Mouse (Mus musculus): ENCODE results near the gene Edem2.

The Edem2 gene

DNA sequence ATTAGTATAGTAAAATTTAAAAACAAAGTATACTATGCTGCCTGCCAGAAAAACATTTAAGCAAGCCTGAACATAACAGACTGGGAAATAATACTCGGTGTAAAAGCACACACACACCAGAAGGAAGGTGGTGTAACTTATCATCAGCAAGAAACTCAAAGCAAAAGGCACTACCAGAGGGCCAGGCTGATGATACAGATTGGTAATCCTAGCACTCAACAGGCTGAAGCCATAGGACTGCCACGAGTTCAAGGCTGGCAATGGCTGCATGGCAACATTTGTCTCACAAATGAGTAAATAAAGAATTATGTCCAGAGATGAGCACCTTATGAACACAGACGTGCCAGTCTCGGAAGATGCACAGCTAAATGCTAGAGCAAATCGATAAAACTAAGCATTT, 45.5 kb downstream of the Edem2 start:
- no peak for DNase-seq

DNA sequence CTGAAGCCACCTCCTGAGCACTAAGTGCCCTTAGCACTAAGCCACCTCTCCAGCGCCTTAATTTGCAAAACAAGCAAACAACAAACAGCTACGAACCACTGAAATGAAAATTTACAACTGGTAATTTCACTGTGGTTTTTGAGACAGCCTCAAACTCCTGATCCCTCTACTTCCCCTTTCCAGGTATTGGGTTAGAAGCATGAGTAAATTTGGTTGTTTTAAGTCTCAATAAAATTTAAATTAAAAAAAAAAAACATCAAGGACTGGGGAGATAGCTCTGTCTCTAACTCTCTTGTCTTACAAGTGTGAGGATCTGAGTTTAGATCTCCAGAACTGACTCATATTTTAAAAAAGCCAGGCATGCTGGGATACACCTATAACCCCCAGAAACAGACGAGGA, 46.1 kb downstream of the Edem2 start:
- DNase-seq: no peak

DNA sequence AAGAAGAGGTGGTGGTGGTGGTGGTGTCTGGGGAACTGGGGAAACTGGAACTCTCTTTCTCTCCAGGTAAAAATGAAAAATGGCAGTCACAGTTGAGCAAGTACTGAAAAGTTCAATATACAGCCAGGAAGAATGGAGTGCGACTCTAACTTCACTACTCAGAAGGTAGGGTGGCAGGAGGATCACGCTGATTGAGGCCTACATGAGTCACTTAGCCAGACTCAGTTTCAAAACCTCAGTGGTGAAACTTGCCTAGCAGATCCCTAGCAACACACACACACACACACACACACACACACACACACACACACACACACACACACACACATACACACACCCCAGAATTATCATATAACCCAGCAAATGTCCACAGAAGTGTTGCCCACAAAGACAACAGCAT, 47.4 kb downstream of the Edem2 start:
- no peak for DNase-seq

DNA sequence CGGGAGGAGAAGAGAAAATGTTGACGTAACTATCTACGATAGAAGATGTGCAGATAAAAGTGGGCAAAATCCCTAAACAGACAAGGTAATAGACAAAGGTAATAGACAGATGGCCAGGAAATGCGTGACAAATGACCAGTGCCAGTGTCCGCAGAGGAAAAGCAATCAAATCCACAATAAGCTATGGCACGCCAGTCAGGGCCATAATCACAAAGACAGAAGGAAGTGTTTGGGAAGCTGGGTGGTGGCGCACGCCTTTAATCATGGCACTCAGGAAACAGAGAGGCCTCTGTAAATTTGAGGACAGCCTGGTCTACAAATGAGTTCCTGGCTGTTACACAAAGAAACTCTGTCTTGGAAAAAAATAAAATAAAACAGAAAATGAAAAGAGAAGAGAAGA, 48.1 kb downstream of the Edem2 start:
- no peak for DNase-seq

DNA sequence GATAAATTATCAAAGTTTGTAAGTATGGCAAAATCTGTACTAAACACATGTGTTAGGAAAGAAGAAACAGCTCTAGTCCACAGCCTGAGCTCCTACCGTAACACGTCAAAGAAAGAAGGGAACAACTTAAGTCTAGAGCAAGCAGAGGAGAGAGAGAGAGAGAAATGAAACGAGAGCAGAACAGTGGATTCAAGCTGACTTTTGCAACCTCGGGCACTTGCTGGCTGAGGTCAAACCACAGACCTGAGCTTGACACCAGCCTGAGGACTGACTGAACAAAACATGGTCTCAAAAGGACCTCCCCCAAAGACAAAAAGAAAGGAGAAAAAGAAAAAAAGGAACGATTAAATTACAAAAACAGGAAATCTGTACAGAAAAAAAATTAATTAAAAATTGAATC, 48.7 kb downstream of the Edem2 start:
- DNase-seq: no peak

DNA sequence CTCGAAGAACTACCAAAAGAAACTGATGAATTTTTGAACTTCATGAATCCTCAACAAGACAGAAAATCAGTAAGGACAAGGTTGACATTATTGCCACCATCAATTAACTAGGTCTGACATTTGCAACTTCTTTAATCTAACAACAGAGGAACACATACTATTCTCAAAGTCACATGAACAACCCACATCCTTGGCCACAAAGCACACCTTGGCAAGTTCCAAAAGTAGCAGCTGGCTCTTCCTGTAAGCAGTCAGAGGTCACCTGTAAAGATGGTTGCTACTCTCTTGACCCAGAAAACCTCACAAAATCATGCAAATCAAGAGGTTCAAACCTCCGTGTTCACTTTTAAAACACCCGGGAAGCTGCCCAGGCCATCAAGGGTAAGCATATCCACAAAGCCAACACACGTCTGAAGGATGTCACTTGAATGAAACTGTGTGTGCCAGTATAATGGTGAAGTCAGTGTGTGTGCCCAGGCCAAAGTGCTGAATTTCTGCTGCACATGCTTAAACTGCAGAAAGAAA, 49.6 kb downstream of the Edem2 start:
- no peak for DNase-seq

DNA sequence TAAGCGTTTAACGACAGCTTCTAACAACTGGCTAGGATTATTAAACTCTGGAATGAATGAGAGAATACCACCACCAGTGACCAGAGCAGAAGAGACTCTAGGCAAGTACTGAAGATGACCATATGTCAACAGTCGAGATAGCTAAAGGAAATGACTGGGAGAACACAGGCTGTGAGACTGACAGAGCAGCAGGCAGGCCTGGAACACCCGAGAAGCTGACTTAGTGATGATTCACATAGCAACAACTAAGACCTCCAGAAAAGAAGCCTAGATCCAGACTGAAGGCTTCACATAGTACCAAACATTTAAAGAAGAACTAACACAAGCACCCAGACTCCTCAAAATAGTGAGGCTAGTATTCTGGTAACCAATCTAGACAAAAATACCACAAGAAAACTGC, 54.2 kb downstream of the Edem2 start:
- no peak for DNase-seq

DNA sequence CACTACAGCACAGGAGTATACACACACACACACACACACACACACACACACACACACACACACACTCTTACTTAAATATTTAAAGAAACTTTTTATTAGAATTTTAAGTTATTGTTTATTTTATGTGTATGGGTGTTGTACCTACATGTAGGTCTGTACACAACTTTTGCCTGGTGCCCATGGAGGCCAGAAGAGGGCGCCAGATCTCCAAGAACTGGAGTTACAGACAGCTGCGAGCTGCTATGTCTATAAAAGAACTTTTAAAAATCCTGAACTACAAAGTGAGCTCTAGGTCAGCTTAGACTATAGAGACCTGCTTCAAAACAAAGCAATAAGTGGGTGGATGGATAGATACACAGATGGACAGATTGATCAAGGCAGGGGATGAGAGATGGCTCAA, 55.7 kb downstream of the Edem2 start:
- DNase-seq: peak; percentile 73

DNA sequence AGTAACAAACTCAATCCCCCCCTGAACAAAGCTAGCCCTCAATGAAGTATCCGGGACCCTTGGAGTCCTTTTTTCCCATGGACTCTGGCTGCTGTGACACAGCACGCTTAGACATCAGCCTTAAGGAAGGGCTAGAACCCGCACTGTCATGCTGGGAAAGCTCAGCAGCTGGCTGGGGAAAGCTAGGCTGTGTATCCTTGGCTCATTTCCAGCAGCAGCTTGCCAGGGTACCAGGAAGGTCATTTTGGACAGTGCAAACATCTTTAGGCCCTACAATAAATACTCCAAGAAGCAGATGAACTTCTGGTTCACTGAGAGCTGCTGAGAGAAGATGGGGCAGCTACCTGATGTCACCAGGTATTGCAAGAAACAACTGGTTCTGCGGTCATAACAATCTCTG, 58.0 kb downstream of the Edem2 start:
- no peak for DNase-seq

DNA sequence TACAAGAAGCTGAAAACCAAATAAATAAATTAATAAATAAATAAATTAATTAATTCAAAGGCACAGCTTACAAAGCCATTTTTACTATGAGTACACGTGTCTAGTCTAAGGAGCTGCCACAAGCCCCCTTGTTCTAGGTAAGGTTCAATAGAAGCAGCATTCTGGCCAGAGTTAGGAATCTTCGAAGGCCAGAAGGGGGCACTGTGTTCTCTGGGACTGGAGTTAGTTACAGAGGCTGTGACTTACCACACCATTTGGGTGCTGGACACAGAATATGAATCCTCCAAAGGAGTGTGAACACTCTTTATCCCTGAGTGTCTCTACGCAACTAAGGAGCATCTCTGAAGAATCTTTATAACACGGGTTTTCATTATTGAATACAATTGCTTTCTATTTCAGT, 60.8 kb downstream of the Edem2 start:
- DNase-seq: peak; percentile 53

DNA sequence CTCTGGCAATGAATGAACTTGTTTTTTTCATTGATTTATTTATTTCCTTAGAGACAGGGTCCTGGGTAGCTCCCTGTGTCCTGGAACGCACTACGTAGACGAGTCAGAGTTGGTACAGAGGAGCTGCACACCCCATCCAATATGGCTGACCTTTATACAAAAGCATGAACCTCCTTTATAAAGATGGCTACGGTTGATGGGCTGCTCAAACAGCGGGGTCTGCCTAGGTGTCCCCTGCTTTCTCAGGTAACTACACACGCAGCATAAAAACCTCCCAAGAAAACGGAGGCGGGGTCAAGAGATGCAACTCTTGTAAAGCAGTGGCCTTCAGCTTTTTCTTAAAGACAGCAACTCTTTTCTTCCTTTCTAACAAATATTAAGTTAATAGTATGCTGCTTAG, 61.4 kb downstream of the Edem2 start:
- DNase-seq: no peak

DNA sequence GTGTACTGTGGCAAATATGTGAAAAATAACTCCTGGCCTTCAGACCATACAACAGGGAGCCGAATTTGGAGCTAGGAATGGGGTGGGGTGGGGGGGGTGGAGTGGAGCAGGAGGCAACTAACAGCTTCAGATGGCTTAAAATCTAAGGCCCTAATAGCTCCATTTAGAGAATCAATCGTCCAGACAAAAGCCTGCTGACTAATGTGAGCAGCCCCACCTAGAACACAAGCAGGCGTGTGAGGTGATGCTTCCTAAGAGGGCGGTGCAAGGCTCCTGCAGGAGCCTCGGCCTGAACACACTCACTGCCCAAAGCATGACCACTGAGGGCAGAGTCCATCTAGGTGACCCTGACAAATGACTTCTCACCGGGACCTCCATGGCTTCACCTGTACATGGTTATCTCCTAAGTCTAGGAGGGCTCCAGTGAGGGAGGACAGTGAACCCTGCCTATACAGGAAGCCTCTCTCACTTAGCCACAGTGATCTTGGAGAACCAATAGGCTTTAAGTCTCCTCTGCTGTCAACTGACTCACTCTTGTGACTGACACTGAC, 65.3 kb downstream of the Edem2 start:
- no peak for DNase-seq

DNA sequence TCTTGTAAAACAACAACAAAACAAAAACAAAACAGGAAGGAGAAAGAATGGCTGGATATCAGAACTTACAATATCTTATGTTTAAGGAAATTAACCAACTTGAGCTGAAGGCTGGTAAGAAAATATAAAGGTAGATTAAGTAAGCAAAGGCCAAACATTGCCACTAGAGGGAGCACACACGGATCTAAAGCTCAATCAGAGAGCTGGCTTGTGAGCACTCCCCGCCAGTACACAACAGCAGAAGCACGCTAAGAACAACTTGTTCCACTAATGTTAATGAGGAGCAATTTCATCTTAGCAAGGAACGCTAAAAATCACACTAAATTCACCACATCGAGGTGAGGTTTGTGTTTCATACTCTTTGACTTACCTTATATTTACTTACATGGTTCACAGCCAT, 66.2 kb downstream of the Edem2 start:
- peak; percentile 82 for DNase-seq

DNA sequence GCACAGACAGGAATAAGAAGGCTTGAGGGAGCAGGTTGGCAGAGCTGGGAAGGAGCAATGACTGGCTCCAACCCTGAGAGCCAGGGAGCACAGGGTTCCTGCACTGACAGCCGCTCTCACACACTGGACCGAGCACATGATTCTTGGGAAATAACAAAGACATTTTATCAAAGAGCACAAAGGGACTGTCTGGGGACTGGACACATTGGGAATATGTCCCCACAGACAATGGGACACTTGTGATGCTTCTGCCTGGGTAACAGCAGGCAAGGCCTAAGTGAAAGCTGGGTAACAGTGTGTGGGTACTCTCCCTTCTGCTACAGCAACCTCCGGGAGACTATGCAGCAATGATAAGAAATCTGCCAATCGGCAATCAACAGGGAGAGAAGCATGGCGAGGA, 66.9 kb downstream of the Edem2 start:
- no peak for DNase-seq

DNA sequence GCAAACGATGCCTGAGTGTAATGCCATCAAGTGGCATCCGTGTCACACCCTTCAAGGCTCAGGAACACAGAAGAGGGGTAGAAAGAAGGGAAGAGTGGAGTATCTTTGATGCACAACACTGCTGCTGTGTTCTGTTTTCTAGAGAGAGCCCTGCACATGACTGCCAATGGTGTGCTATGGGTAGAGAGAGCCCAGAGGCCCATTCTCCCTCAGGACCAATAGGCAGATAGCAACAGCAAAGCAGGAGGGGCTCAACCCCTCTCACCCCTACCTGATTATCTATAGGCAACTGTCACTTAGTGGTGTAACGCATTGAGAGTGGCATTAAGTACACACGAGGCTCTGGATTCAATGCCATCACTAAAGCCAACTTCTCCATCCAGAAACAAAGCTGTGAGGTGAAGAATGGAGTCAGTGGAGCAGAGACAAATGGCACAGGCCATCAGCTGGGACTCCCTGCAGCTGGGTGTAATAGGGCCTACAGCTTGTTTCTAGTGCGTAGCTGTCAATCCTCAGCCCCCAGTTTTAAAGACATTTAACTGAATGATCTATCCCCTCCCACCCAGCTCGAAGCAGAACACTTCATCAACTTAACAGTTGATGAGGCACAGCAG, 73.4 kb downstream of the Edem2 start:
- no peak for DNase-seq

DNA sequence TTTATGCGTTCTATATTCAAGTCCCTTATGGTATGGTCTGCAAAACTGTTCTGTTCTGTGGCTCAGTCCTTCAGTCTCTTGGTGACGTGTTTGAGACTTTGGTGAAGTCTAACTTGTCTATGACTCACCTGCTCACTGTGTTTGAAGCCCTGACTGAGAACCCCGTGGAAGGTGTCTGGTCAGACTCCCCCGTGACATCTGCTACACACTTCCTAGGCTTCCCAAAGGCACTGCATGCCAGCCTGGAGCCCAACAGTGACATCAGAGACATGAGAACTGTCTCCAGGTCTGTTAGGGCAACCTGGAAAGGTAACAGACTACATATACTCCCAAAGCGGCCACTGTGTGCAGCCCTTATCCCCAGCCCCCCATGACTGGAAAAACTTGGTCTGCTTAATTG, 76.7 kb downstream of the Edem2 start:
- no peak for DNase-seq
